Comparison of ENCODE assay signal across 14 mouse cellular contexts in genomic region chr2:173469756-173470155, GRCm38 (mm10). TPM values are rescaled to one million over a fixed set of nuclear protein-coding genes. Genes with fewer than 3 reads are reported as not detected.
A peak's percentile ranks its signal among the peaks of the same experiment; 100 is the strongest.
DNase-seq lines count a peak whose midpoint lies in the region; ATAC-seq lines count a peak whose summit lies in the region.
"Had no signal": no experiment of that assay in that cellular context is flagged by ENCODE, and none has a peak within 500 bp of the region (broad histone marks: within the 10 kb centered on the region; RNA-seq: fewer than 3 reads in every experiment).

No protein-coding gene starts in this region.

- H3K27ac ChIP-seq in forebrain, embryonic 11.5 days (ENCODE audit: low read depth, low read length), result no peak overlapping the region
- no peak overlapping the region for H3K27ac ChIP-seq in forebrain, embryonic 14.5 days (ENCODE audit: low read depth, low read length)
- no peak overlapping the region for H3K27ac ChIP-seq in kidney, embryonic 15.5 days

- intact Hi-C loops in left cerebral cortex, postnatal 36 days (cut with DNase I), result no loop called here

- no peak overlapping the region for H3K9ac ChIP-seq in forebrain, embryonic 11.5 days (ENCODE audit: low read length)
- no peak overlapping the region for H3K9ac ChIP-seq in forebrain, embryonic 14.5 days (ENCODE audit: low read length)
- H3K9ac ChIP-seq in kidney, embryonic 15.5 days, result no peak overlapping the region

- no peak overlapping the region for H3K4me2 ChIP-seq in forebrain, embryonic 11.5 days (ENCODE audit: low read depth, low read length, severe bottlenecking)
- H3K4me2 ChIP-seq in forebrain, embryonic 14.5 days (ENCODE audit: low read length), result no peak overlapping the region
- H3K4me2 ChIP-seq in kidney, embryonic 15.5 days, result no peak overlapping the region

- no peaks in the 10 kb centered on the region for H3K4me1 ChIP-seq in forebrain, embryonic 11.5 days (replicated peaks; ENCODE audit: control insufficient read depth, insufficient read depth, low read length)
- no peaks in the 10 kb centered on the region for H3K4me1 ChIP-seq in forebrain, embryonic 14.5 days (ENCODE audit: control insufficient read depth, insufficient read depth, low read length)
- peaks cover 3% of the 10 kb centered on the region; the same call in 1 of the 2 replicates for H3K4me1 ChIP-seq in kidney, embryonic 15.5 days

- no peak for ATAC-seq in forebrain, embryonic 11.5 days (replicated peaks; ENCODE audit: low FRiP score)
- ATAC-seq in forebrain, embryonic 14.5 days, result no peak
- ATAC-seq in megakaryocyte, adult 5-6 weeks (ENCODE audit: poor library complexity, severe bottlenecking), result peak; percentile 88
- no peak for ATAC-seq in kidney, embryonic 15.5 days (replicated peaks; ENCODE audit: low FRiP score)

- no peak overlapping the region for H3K4me3 ChIP-seq in forebrain, embryonic 11.5 days (ENCODE audit: low read depth, low read length)
- no peak overlapping the region for H3K4me3 ChIP-seq in forebrain, embryonic 14.5 days (ENCODE audit: low read depth, low read length)
- H3K4me3 ChIP-seq in kidney, embryonic 15.5 days (replicated peaks), result no peak overlapping the region

- H3K9me3 ChIP-seq in forebrain, embryonic 11.5 days (ENCODE audit: control insufficient read depth, low read length), result no peaks in the 10 kb centered on the region
- H3K9me3 ChIP-seq in forebrain, embryonic 14.5 days (replicated peaks; ENCODE audit: control insufficient read depth, low read length), result no peaks in the 10 kb centered on the region
- H3K9me3 ChIP-seq in kidney, embryonic 15.5 days (replicated peaks), result no peaks in the 10 kb centered on the region

- H3K36me3 ChIP-seq in forebrain, embryonic 11.5 days (ENCODE audit: control insufficient read depth, insufficient read depth, low read length), result no peaks in the 10 kb centered on the region
- no peaks in the 10 kb centered on the region for H3K36me3 ChIP-seq in forebrain, embryonic 14.5 days (ENCODE audit: control insufficient read depth, insufficient read depth, low read length)
- no peaks in the 10 kb centered on the region for H3K36me3 ChIP-seq in splenic B cell, adult 2 months (ENCODE audit: control insufficient read depth, insufficient read depth, low read length, poor library complexity, severe bottlenecking)
- no peaks in the 10 kb centered on the region for H3K36me3 ChIP-seq in kidney, embryonic 15.5 days

- 85% methylated on average over 7 of the region's 7 CpGs for WGBS in forebrain, embryonic 11.5 days
- WGBS in forebrain, embryonic 14.5 days, result 79% methylated on average over 7 of the region's 7 CpGs
- WGBS in kidney, embryonic 15.5 days, result 59% methylated on average over 7 of the region's 7 CpGs

- peak; percentile 35 for DNase-seq in forebrain, embryonic 11.5 days (ENCODE audit: low spot score)
- DNase-seq in forebrain, embryonic 14.5 days (ENCODE audit: low spot score), result no peak
- DNase-seq in CD8-positive naive resting alpha-beta T cell, adult 2 months (ENCODE audit: low read depth in 2 of 2, low spot score in 2 of 2), result peak; percentile 82 to 89
- peak; percentile 92 for DNase-seq in splenic B cell, adult 2 months (ENCODE audit: low read depth, low spot score)
- no peak for DNase-seq in right cerebral cortex, postnatal 10 days (ENCODE audit: low spot score in 2 of 2)
- DNase-seq in left cerebral cortex, postnatal 36 days (ENCODE audit: low spot score in 2 of 2), result no peak
- DNase-seq: gastrocnemius, postnatal 14 days had no signal

- no peaks in the 10 kb centered on the region for H3K27me3 ChIP-seq in forebrain, embryonic 11.5 days (ENCODE audit: control insufficient read depth, insufficient read depth, low read length)
- no peaks in the 10 kb centered on the region for H3K27me3 ChIP-seq in forebrain, embryonic 14.5 days (replicated peaks; ENCODE audit: control insufficient read depth, insufficient read depth, low read length)
- no peaks in the 10 kb centered on the region for H3K27me3 ChIP-seq in splenic B cell, adult 2 months (ENCODE audit: control insufficient read depth, insufficient read depth, low read length, poor library complexity, severe bottlenecking)
- no peaks in the 10 kb centered on the region for H3K27me3 ChIP-seq in kidney, embryonic 15.5 days

RNA-seq across cellular contexts. Expression of gene 1700021F07Rik, which starts 52.6 kb away (rescaled TPM):
- polyA plus RNA-seq in forebrain, embryonic 11.5 days (2014; fragmentation: Nextera tagmentation; extraction: Ambion mirVana), result not detected in 2 replicates
- not detected in 2 replicates for polyA plus RNA-seq in forebrain, embryonic 14.5 days (2014; fragmentation: Nextera tagmentation; extraction: Ambion mirVana)
- total RNA-seq in megakaryocyte, adult 5-6 weeks (2015), result 0.40 TPM in 1 of 2 replicates, not detected in the other
- total RNA-seq in megakaryocyte, adult 5-6 weeks (2017), result not detected in 2 replicates
- total RNA-seq in left cerebral cortex, postnatal 36 days (2021), result not detected
- polyA plus RNA-seq in kidney, embryonic 15.5 days (2015; fragmentation: Nextera tagmentation; extraction: Ambion mirVana), result not detected in 2 replicates
- total RNA-seq: gastrocnemius, postnatal 14 days; left cerebral cortex, adult 18-20 months had no signal
- polyA plus RNA-seq: cortical plate, adult 2 months; heart, postnatal 0 days; kidney, embryonic 14.5 days; liver, embryonic 16.5 days had no signal

Comparison
In these comparisons a context has a peak if more than half of its experiments do, and no peak if none do; other contexts are left out.
1. DNase-seq: peak in forebrain, embryonic 11.5 days (single experiment), CD8-positive naive resting alpha-beta T cell, adult 2 months (2 of 2) and splenic B cell, adult 2 months (single experiment); none in forebrain, embryonic 14.5 days (single experiment), right cerebral cortex, postnatal 10 days (0 of 2) and left cerebral cortex, postnatal 36 days (0 of 2).